13 mouse cellular contexts compared by ENCODE assay signal in genomic region chr12:91683096-91683495, GRCm38 (mm10).
DNase-seq lines count a peak whose midpoint lies in the region; ATAC-seq and TF ChIP-seq lines count a peak whose summit lies in the region.
"Had no signal": no experiment of that assay in that cellular context is flagged by ENCODE, and none has a peak within 500 bp of the region (broad histone marks: within the 10 kb centered on the region; RNA-seq: fewer than 3 reads in every experiment).

No protein-coding gene starts in this region.

- peaks cover 3% of the 10 kb centered on the region for H3K4me1 ChIP-seq in embryonic facial prominence, embryonic 11.5 days (ENCODE audit: control insufficient read depth, insufficient read depth, low read length)
- peaks cover 15% of the 10 kb centered on the region for H3K4me1 ChIP-seq in hindbrain, embryonic 11.5 days (replicated peaks; ENCODE audit: control insufficient read depth, insufficient read depth, low read length)
- peaks cover 31% of the 10 kb centered on the region for H3K4me1 ChIP-seq in midbrain, embryonic 16.5 days (ENCODE audit: control insufficient read depth, insufficient read depth, low read length)

- H3K27ac ChIP-seq in layer of hippocampus, adult 2 months = peak overlapping the region; percentile 32
- H3K27ac ChIP-seq in embryonic facial prominence, embryonic 11.5 days (replicated peaks; ENCODE audit: low read depth, low read length) = no peak overlapping the region
- H3K27ac ChIP-seq in hindbrain, embryonic 11.5 days (ENCODE audit: low read depth, low read length) = no peak overlapping the region
- no peak overlapping the region for H3K27ac ChIP-seq in midbrain, embryonic 16.5 days (ENCODE audit: low read length)
- H3K27ac ChIP-seq: liver, embryonic 13.5 days had no signal

- DNase-seq in layer of hippocampus, adult 2 months (ENCODE audit: low spot score in 2 of 2) = no peak
- DNase-seq in layer of hippocampus, adult 9-11 months = no peak
- DNase-seq in embryonic facial prominence, embryonic 11.5 days (ENCODE audit: low spot score) = no peak
- no peak for DNase-seq in hindbrain, embryonic 11.5 days (ENCODE audit: low spot score)
- no peak for DNase-seq in gastrocnemius, postnatal 14 days
- DNase-seq in cerebellum, postnatal 25 days = no peak
- no peak for DNase-seq in layer of hippocampus, postnatal 14 days (ENCODE audit: low spot score in 2 of 2)
- DNase-seq: adrenal gland, adult 2 months; cerebellum, adult 11-12 months; liver, embryonic 13.5 days; thymus, adult 18-20 months had no signal

- H3K9me3 ChIP-seq in embryonic facial prominence, embryonic 11.5 days (replicated peaks; ENCODE audit: control insufficient read depth, low read length) = no peaks in the 10 kb centered on the region
- no peaks in the 10 kb centered on the region for H3K9me3 ChIP-seq in hindbrain, embryonic 11.5 days (ENCODE audit: control insufficient read depth, low read length)
- no peaks in the 10 kb centered on the region for H3K9me3 ChIP-seq in midbrain, embryonic 16.5 days (replicated peaks; ENCODE audit: control insufficient read depth, low read length, poor library complexity, severe bottlenecking)
- H3K9me3 ChIP-seq: liver, embryonic 13.5 days had no signal

- 70% methylated on average over 3 of the region's 3 CpGs for WGBS in embryonic facial prominence, embryonic 11.5 days
- 63% methylated on average over 3 of the region's 3 CpGs for WGBS in hindbrain, embryonic 11.5 days
- WGBS in midbrain, embryonic 16.5 days = 53% methylated on average over 3 of the region's 3 CpGs

- no peaks in the 10 kb centered on the region for H3K27me3 ChIP-seq in embryonic facial prominence, embryonic 11.5 days (ENCODE audit: control insufficient read depth, insufficient read depth, low read length)
- H3K27me3 ChIP-seq in hindbrain, embryonic 11.5 days (ENCODE audit: control insufficient read depth, insufficient read depth, low read length) = no peaks in the 10 kb centered on the region
- H3K27me3 ChIP-seq in midbrain, embryonic 16.5 days (ENCODE audit: control insufficient read depth, insufficient read depth, low read depth, low read length) = peaks cover 2% of the 10 kb centered on the region; the same call in 1 of the 2 replicates
- H3K27me3 ChIP-seq: CH12.LX; liver, embryonic 13.5 days had no signal

- H3K9ac ChIP-seq in embryonic facial prominence, embryonic 11.5 days (replicated peaks; ENCODE audit: low read length) = no peak overlapping the region
- no peak overlapping the region for H3K9ac ChIP-seq in hindbrain, embryonic 11.5 days (ENCODE audit: low read depth, low read length)
- no peak overlapping the region for H3K9ac ChIP-seq in midbrain, embryonic 16.5 days (ENCODE audit: low read depth, low read length)
- H3K9ac ChIP-seq: liver, embryonic 13.5 days had no signal

- no peak overlapping the region for H3K4me3 ChIP-seq in layer of hippocampus, adult 2 months
- H3K4me3 ChIP-seq in embryonic facial prominence, embryonic 11.5 days (ENCODE audit: low read depth, low read length) = no peak overlapping the region
- no peak overlapping the region for H3K4me3 ChIP-seq in hindbrain, embryonic 11.5 days (ENCODE audit: low read depth, low read length)
- no peak overlapping the region for H3K4me3 ChIP-seq in midbrain, embryonic 16.5 days (ENCODE audit: low read depth, low read length)
- H3K4me3 ChIP-seq: liver, embryonic 13.5 days had no signal

- no peaks in the 10 kb centered on the region for H3K36me3 ChIP-seq in embryonic facial prominence, embryonic 11.5 days (replicated peaks; ENCODE audit: control insufficient read depth, insufficient read depth, low read depth, low read length)
- H3K36me3 ChIP-seq in hindbrain, embryonic 11.5 days (ENCODE audit: control insufficient read depth, insufficient read depth, low read length) = no peaks in the 10 kb centered on the region
- H3K36me3 ChIP-seq in midbrain, embryonic 16.5 days (ENCODE audit: control insufficient read depth, insufficient read depth, low read length) = no peaks in the 10 kb centered on the region

- intact Hi-C loops in gastrocnemius, postnatal 14 days (cut with DNase I; ENCODE audit: low total_unique reads) = no loop called here

- peak overlapping the region; percentile 16; the same call in 1 of the 2 replicates for H3K4me2 ChIP-seq in embryonic facial prominence, embryonic 11.5 days (ENCODE audit: low read depth, low read length)
- H3K4me2 ChIP-seq in hindbrain, embryonic 11.5 days (replicated peaks; ENCODE audit: low read depth, low read length) = peak overlapping the region; percentile 13; the same call in 1 of the 2 replicates
- peak overlapping the region; percentile 43 for H3K4me2 ChIP-seq in midbrain, embryonic 16.5 days (ENCODE audit: low read length)

- TF ChIP-seq CTCF in layer of hippocampus, adult 2 months (conservative IDR thresholded peaks at IDR 0.05) = no peak

- no peak for ATAC-seq in embryonic facial prominence, embryonic 11.5 days (replicated peaks; ENCODE audit: insufficient number of reproducible peaks, low FRiP score, low TSS enrichment, low read depth)
- ATAC-seq in hindbrain, embryonic 11.5 days (ENCODE audit: low FRiP score) = peak; percentile 11; the same call in 1 of the 2 replicates
- ATAC-seq in midbrain, embryonic 16.5 days = peak; percentile 48
